Mouse (Mus musculus): Measurements from ENCODE around the gene Rhbdf1. TPM values are rescaled to one million over a fixed set of nuclear protein-coding genes. Genes with fewer than 3 reads are reported as not detected.

Rhbdf1 gene
- total RNA-seq, 2 experiments from 2014 or later = 17.9 to 19.9 TPM

GRCm38 (mm10) chr11:32193156-32193555, 28.9 kb downstream of the Rhbdf1 start:
- Histone ChIP-seq H3K27ac (no peak overlapping the region), H3K4me3 (no peak overlapping the region)
- no peak for TF ChIP-seq CTCF (IDR thresholded peaks at IDR 0.05)
- intact Hi-C loops (cut with DNase I) = no loop called here
- DNase-seq = no peak

GRCm38 (mm10) chr11:32190603-32191110, 31.4 kb downstream of the Rhbdf1 start:
- no peak overlapping the region for H3K4me3 ChIP-seq
- intact Hi-C loops (cut with DNase I) = no loop called here
- H3K27ac ChIP-seq = no peak overlapping the region
- DNase-seq = no peak
- TF ChIP-seq CTCF (IDR thresholded peaks at IDR 0.05) = no peak

GRCm38 (mm10) chr11:32190119-32190518, 32.0 kb downstream of the Rhbdf1 start:
- no peak for DNase-seq
- no peak for TF ChIP-seq CTCF (IDR thresholded peaks at IDR 0.05)
- H3K27ac ChIP-seq = no peak overlapping the region
- intact Hi-C loops (cut with DNase I) = no loop called here
- no peak overlapping the region for H3K4me3 ChIP-seq

- no peak overlapping the region for H3K27ac ChIP-seq
- intact Hi-C loops (cut with DNase I) = no loop called here
- DNase-seq = no peak
- no peak overlapping the region for H3K4me3 ChIP-seq
- TF ChIP-seq CTCF (IDR thresholded peaks at IDR 0.05) = no peak
These were observed 32.7 kb downstream of the Rhbdf1 start for GRCm38 (mm10) chr11:32189434-32189833.

GRCm38 (mm10) chr11:32188881-32189280, 33.2 kb downstream of the Rhbdf1 start:
- DNase-seq = no peak
- H3K4me3 ChIP-seq = no peak overlapping the region
- TF ChIP-seq CTCF (IDR thresholded peaks at IDR 0.05) = no peak
- intact Hi-C loops (cut with DNase I) = no loop called here
- no peak overlapping the region for H3K27ac ChIP-seq

- H3K4me3 ChIP-seq = no peak overlapping the region
- H3K27ac ChIP-seq = no peak overlapping the region
- no peak for DNase-seq
- no peak; the same call in 1 of the 2 replicates for TF ChIP-seq CTCF (IDR thresholded peaks at IDR 0.05)
- intact Hi-C loops (cut with DNase I) = no loop called here
These were observed 34.8 kb downstream of the Rhbdf1 start for GRCm38 (mm10) chr11:32187256-32187655.

- DNase-seq = no peak
- TF ChIP-seq CTCF (IDR thresholded peaks at IDR 0.05) = no peak
- Histone ChIP-seq H3K27ac (no peak overlapping the region), H3K4me3 (no peak overlapping the region)
- intact Hi-C loops (cut with DNase I) = no loop called here
These were observed 36.1 kb downstream of the Rhbdf1 start for GRCm38 (mm10) chr11:32186031-32186430.

- no peak overlapping the region for H3K27ac ChIP-seq
- no peak for DNase-seq
- no peak overlapping the region for H3K4me3 ChIP-seq
- no peak for TF ChIP-seq CTCF (IDR thresholded peaks at IDR 0.05)
- intact Hi-C loops (cut with DNase I) = loop anchor here (5.0 kb wide), 3 partner anchors 103 to 138 kb away; partner anchors contain the start of genes Hbq1a and Hbq1b
These were observed 37.6 kb downstream of the Rhbdf1 start for GRCm38 (mm10) chr11:32184469-32184868.

- TF ChIP-seq CTCF (IDR thresholded peaks at IDR 0.05) = peak; percentile 94
- Histone ChIP-seq H3K27ac (no peak overlapping the region), H3K4me3 (no peak overlapping the region)
- DNase-seq = peak; percentile 85
- intact Hi-C loops (cut with DNase I) = loop anchor here (1.0 to 5.0 kb wide), 4 partner anchors 56 to 140 kb away; partner anchors contain the start of genes Hbq1a and Hbq1b
These were observed 39.9 kb downstream of the Rhbdf1 start for GRCm38 (mm10) chr11:32181973-32182868.

- Histone ChIP-seq H3K27ac (no peak overlapping the region), H3K4me3 (no peak overlapping the region)
- TF ChIP-seq CTCF (IDR thresholded peaks at IDR 0.05) = no peak
- intact Hi-C loops (cut with DNase I) = loop anchor here (5.0 kb wide), 3 partner anchors 106 to 141 kb away; partner anchors contain the start of genes Hbq1a and Hbq1b
- no peak for DNase-seq
These were observed 40.9 kb downstream of the Rhbdf1 start for GRCm38 (mm10) chr11:32181246-32181645.

GRCm38 (mm10) chr11:32178506-32178905, 43.6 kb downstream of the Rhbdf1 start:
- H3K4me3 ChIP-seq = no peak overlapping the region
- DNase-seq = no peak
- intact Hi-C loops (cut with DNase I) = no loop called here
- TF ChIP-seq CTCF (IDR thresholded peaks at IDR 0.05) = no peak
- no peak overlapping the region for H3K27ac ChIP-seq

GRCm38 (mm10) chr11:32166683-32167082, 55.4 kb downstream of the Rhbdf1 start:
- TF ChIP-seq CTCF (IDR thresholded peaks at IDR 0.05) = no peak
- Histone ChIP-seq H3K4me3 (no peak overlapping the region), H3K27ac (no peak overlapping the region)
- intact Hi-C loops (cut with DNase I) = no loop called here
- no peak for DNase-seq

All from gastrocnemius, adult 2 months (tissue).